ENCODE assay signal across 8 mouse cellular contexts in the genomic region with DNA sequence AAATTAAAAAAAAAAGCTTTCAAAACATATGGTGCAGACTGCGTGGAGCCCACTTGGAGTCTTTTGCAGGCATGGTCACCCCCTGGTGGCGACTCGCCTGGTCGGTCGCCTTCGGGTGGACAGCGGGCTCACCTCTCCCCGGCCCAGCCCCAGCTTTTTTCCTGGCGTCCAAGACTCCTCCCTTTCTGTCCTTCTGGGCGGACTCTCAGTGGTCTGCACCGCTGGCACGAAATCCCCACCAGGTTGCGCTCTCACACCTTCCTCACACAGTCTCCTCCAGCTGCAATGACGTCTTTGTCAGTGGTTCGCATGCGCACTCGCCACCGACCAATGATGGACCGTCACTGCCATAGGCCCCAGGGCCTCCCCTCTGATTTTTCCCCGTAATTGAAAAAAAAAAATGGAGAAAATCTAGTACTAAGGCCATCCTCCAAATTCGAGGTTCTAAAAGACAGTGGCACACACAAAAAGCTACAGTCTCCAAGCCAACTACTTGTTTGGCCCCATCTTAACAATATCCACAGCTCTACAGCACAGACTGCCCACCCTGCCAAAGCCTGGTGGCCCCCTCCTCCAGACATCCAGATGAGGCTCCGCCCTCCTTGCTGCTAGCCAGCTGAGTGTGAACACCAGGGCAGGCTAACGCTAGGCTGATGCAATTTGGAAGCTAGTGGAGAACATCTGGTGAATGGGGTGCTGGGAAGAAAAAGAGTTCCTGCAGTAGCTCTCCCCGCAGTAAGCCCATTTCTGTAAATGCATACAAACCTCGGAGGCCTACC.
DNase-seq lines count a peak whose midpoint lies in the region; ATAC-seq and TF ChIP-seq lines count a peak whose summit lies in the region.

No protein-coding gene starts in this region.

- no peaks in the 10 kb centered on the region for H3K27me3 ChIP-seq in forebrain, embryonic 14.5 days (replicated peaks; ENCODE audit: control insufficient read depth, insufficient read depth, low read length)
- no peaks in the 10 kb centered on the region for H3K27me3 ChIP-seq in heart, postnatal 0 days (ENCODE audit: control insufficient read depth, insufficient read depth, low read length)
- no peaks in the 10 kb centered on the region for H3K27me3 ChIP-seq in liver, embryonic 14.5 days (ENCODE audit: control insufficient read depth, insufficient read depth, low read length)
- H3K27me3 ChIP-seq in neural tube, embryonic 12.5 days (replicated peaks), result no peaks in the 10 kb centered on the region

- H3K9me3 ChIP-seq in forebrain, embryonic 14.5 days (replicated peaks; ENCODE audit: control insufficient read depth, low read length), result no peaks in the 10 kb centered on the region
- H3K9me3 ChIP-seq in heart, postnatal 0 days (replicated peaks; ENCODE audit: control insufficient read depth, low read length), result no peaks in the 10 kb centered on the region
- no peaks in the 10 kb centered on the region for H3K9me3 ChIP-seq in liver, embryonic 14.5 days (ENCODE audit: control insufficient read depth, low read length)
- H3K9me3 ChIP-seq in neural tube, embryonic 12.5 days, result no peaks in the 10 kb centered on the region

- H3K27ac ChIP-seq in forebrain, embryonic 14.5 days (ENCODE audit: low read depth, low read length), result no peak overlapping the region; the same call in 1 of the 2 replicates
- peak overlapping the region; percentile 59 for H3K27ac ChIP-seq in heart, postnatal 0 days (ENCODE audit: low read depth)
- no peak overlapping the region for H3K27ac ChIP-seq in liver, embryonic 14.5 days
- H3K27ac ChIP-seq in neural tube, embryonic 12.5 days, result no peak overlapping the region

- 0 out of 2 replicates have a peak, but pooled peaks have one; percentile 6 for TF ChIP-seq EP300 in heart, postnatal 0 days (IDR thresholded peaks at IDR 0.05; ENCODE audit: low read depth)
- TF ChIP-seq EP300 in liver, embryonic 14.5 days (IDR thresholded peaks at IDR 0.05; ENCODE audit: low read depth), result no peak

- H3K4me1 ChIP-seq in forebrain, embryonic 14.5 days (ENCODE audit: control insufficient read depth, insufficient read depth, low read length), result no peaks in the 10 kb centered on the region
- H3K4me1 ChIP-seq in heart, postnatal 0 days (ENCODE audit: control insufficient read depth, insufficient read depth), result 0 out of 2 replicates have a peak, but pooled peaks cover 3% of the 10 kb centered on the region
- H3K4me1 ChIP-seq in liver, embryonic 14.5 days (replicated peaks; ENCODE audit: control insufficient read depth in 2 of 2, insufficient read depth in 2 of 2, low read length in 1 of 2), result no peaks in the 10 kb centered on the region
- no peaks in the 10 kb centered on the region for H3K4me1 ChIP-seq in neural tube, embryonic 12.5 days

- peak; percentile 69 for DNase-seq in CD4-positive, CD25-positive, alpha-beta regulatory T cell, adult 2 months (ENCODE audit: low read depth, low spot score)
- peak; percentile 38 for DNase-seq in c-Kit-positive CD71-negative TER-119-negative erythroid progenitor cells, embryonic 14.5 days (ENCODE audit: low read depth)
- peak; percentile 78 for DNase-seq in forebrain, embryonic 14.5 days (ENCODE audit: low spot score)
- DNase-seq in heart, postnatal 0 days (ENCODE audit: low spot score), result peak; percentile 87
- peak; percentile 76 to 85 for DNase-seq in kidney, postnatal 25 days
- DNase-seq in liver, embryonic 14.5 days (ENCODE audit: low read depth in 3 of 3, low spot score in 3 of 3), result peak; percentile 23 to 28 (median 27)
- DNase-seq in testis, postnatal 10 days (ENCODE audit: low spot score), result peak; percentile 82

- peak; percentile 95 for ATAC-seq in forebrain, embryonic 14.5 days
- peak; percentile 92 for ATAC-seq in heart, postnatal 0 days (ENCODE audit: insufficient read depth, low read depth)
- peak; percentile 81 for ATAC-seq in liver, embryonic 14.5 days (ENCODE audit: insufficient read depth)
- ATAC-seq in neural tube, embryonic 12.5 days (ENCODE audit: low FRiP score, low read depth), result peak; percentile 95

- H3K36me3 ChIP-seq in forebrain, embryonic 14.5 days (ENCODE audit: control insufficient read depth, insufficient read depth, low read length), result no peaks in the 10 kb centered on the region
- H3K36me3 ChIP-seq in heart, postnatal 0 days (replicated peaks; ENCODE audit: control insufficient read depth, insufficient read depth, low read length), result no peaks in the 10 kb centered on the region
- no peaks in the 10 kb centered on the region for H3K36me3 ChIP-seq in liver, embryonic 14.5 days (replicated peaks; ENCODE audit: control insufficient read depth, insufficient read depth, low read depth)
- H3K36me3 ChIP-seq in neural tube, embryonic 12.5 days, result no peaks in the 10 kb centered on the region

- peak overlapping the region; percentile 16 for H3K4me3 ChIP-seq in forebrain, embryonic 14.5 days (ENCODE audit: low read depth, low read length)
- H3K4me3 ChIP-seq in heart, postnatal 0 days (ENCODE audit: low read depth, low read length), result no peak overlapping the region
- H3K4me3 ChIP-seq in liver, embryonic 14.5 days (ENCODE audit: insufficient read depth in 1 of 2, low read depth in 2 of 2, low read length in 2 of 2), result no peak overlapping the region
- H3K4me3 ChIP-seq in neural tube, embryonic 12.5 days, result no peak overlapping the region

- 32% methylated on average over 25 of the region's 25 CpGs for WGBS in forebrain, embryonic 14.5 days
- 18% methylated on average over 25 of the region's 25 CpGs for WGBS in heart, postnatal 0 days
- WGBS in liver, embryonic 14.5 days (ENCODE audit: insufficient replicate concordance), result 16% methylated on average over 25 of the region's 25 CpGs
- WGBS in neural tube, embryonic 12.5 days, result 20% methylated on average over 25 of the region's 25 CpGs

- TF ChIP-seq CTCF in heart, postnatal 0 days (IDR thresholded peaks at IDR 0.05; ENCODE audit: low read depth), result peak; percentile 70
- peak; percentile 64 for TF ChIP-seq CTCF in liver, embryonic 14.5 days (IDR thresholded peaks at IDR 0.05; ENCODE audit: low read depth)

- H3K4me2 ChIP-seq in forebrain, embryonic 14.5 days (ENCODE audit: low read length), result peak overlapping the region; percentile 41
- H3K4me2 ChIP-seq in heart, postnatal 0 days (ENCODE audit: low read depth, low read length), result peak overlapping the region; percentile 21
- peak overlapping the region; percentile 38 for H3K4me2 ChIP-seq in liver, embryonic 14.5 days (ENCODE audit: low read depth)
- peak overlapping the region; percentile 44 for H3K4me2 ChIP-seq in neural tube, embryonic 12.5 days (replicated peaks)

- H3K9ac ChIP-seq in forebrain, embryonic 14.5 days (ENCODE audit: low read length), result no peak overlapping the region; the same call in 1 of the 2 replicates
- no peak overlapping the region for H3K9ac ChIP-seq in heart, postnatal 0 days (replicated peaks; ENCODE audit: low read depth, low read length)
- no peak overlapping the region for H3K9ac ChIP-seq in liver, embryonic 14.5 days (replicated peaks)
- H3K9ac ChIP-seq in neural tube, embryonic 12.5 days, result no peak overlapping the region

Comparison
In these comparisons a context has a peak if more than half of its experiments do, and no peak if none do; other contexts are left out.
1. DNase-seq: peak in every context shown above with its lines; median percentile 87 in heart, postnatal 0 days; 82 in testis, postnatal 10 days; 80 in kidney, postnatal 25 days; 78 in forebrain, embryonic 14.5 days; 69 in CD4-positive, CD25-positive, alpha-beta regulatory T cell, adult 2 months; 38 in c-Kit-positive CD71-negative TER-119-negative erythroid progenitor cells, embryonic 14.5 days; 27 in liver, embryonic 14.5 days.